In the genomic region with DNA sequence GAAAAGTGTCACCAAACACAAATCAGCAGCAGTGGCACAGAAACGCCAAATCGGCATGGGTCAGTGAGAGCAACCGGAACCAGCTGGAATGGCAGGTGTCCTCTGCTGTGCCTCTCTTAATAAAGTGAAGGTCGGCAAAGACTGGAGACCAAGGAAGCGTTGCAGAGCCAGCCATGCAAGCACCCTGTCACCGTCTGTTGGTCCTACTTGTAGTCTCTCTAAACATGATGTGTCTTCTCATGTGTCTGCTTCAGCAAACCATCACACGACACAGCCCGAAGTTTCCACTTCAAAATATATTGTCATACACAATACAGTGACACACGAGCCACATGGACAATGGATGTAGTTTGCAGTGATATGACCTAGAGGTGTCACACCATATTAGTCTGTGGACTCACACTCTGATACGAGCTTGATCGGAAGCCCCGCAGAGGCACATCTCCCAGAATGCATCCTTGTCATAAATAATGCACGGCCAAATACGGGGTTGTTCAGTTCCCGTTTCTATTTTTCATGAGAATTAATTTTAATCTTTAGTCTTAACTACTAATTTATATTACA, we compare ENCODE assay signal across 15 mouse cellular contexts.
"Had no signal": no experiment of that assay in that cellular context is flagged by ENCODE, and none has a peak within 500 bp of the region (broad histone marks: within the 10 kb centered on the region; RNA-seq: fewer than 3 reads in every experiment).

No protein-coding gene starts in this region.

- H3K4me3 ChIP-seq: layer of hippocampus, adult 2 months; liver, embryonic 13.5 days; midbrain, embryonic 12.5 days; myocyte; neural tube, embryonic 13.5 days; stomach, embryonic 15.5 days had no signal

- H3K9me3 ChIP-seq: liver, embryonic 13.5 days; midbrain, embryonic 12.5 days; neural tube, embryonic 13.5 days; stomach, embryonic 15.5 days had no signal

- DNase-seq: kidney, postnatal 25 days; layer of hippocampus, adult 9-11 months; liver, embryonic 13.5 days; right cerebral cortex, postnatal 25 days; spleen, adult 18-20 months; thymus, postnatal 25 days had no signal

- H3K27ac ChIP-seq: layer of hippocampus, adult 2 months; liver, embryonic 13.5 days; macrophage; midbrain, embryonic 12.5 days; neural tube, embryonic 13.5 days; stomach, embryonic 15.5 days had no signal

- H3K4me2 ChIP-seq: liver, embryonic 13.5 days; midbrain, embryonic 12.5 days; neural tube, embryonic 13.5 days; stomach, embryonic 15.5 days had no signal

- H3K27me3 ChIP-seq: liver, embryonic 13.5 days; midbrain, embryonic 12.5 days; neural tube, embryonic 13.5 days; stomach, embryonic 15.5 days had no signal

- H3K36me3 ChIP-seq: liver, embryonic 13.5 days; midbrain, embryonic 12.5 days; neural tube, embryonic 13.5 days; stomach, embryonic 15.5 days had no signal

- H3K9ac ChIP-seq: liver, embryonic 13.5 days; lung, embryonic 14.5 days; midbrain, embryonic 12.5 days; neural tube, embryonic 13.5 days; stomach, embryonic 15.5 days had no signal

- H3K4me1 ChIP-seq: liver, embryonic 13.5 days; midbrain, embryonic 12.5 days; neural tube, embryonic 13.5 days; stomach, embryonic 15.5 days had no signal

- ATAC-seq: inflammation-experienced regulatory T-cells, adult 6 months; intestine, embryonic 16.5 days had no signal
